Mouse (Mus musculus): ENCODE data around the gene Ctdspl.
A peak's percentile ranks its signal among the peaks of the same experiment; 100 is the strongest.

Gene Ctdspl

GRCm38 (mm10) chr9:118986286-118986685, 60.0 kb downstream of the Ctdspl start:
- no peak for DNase-seq (ENCODE audit: low read depth, low spot score)

- DNase-seq (ENCODE audit: low read depth, low spot score) = no peak
Observed at GRCm38 (mm10) chr9:118988787-118989580, 62.7 kb downstream of the Ctdspl start.

- no peak for DNase-seq (ENCODE audit: low read depth, low spot score)
Observed at GRCm38 (mm10) chr9:118990490-118990889, 64.2 kb downstream of the Ctdspl start.

GRCm38 (mm10) chr9:118991750-118992585, 65.7 kb downstream of the Ctdspl start:
- DNase-seq (ENCODE audit: low read depth, low spot score) = no peak

- DNase-seq (ENCODE audit: low read depth, low spot score) = no peak
Observed at GRCm38 (mm10) chr9:118992586-118992955, 66.3 kb downstream of the Ctdspl start.

GRCm38 (mm10) chr9:118994524-118995227, 68.4 kb downstream of the Ctdspl start:
- no peak for DNase-seq (ENCODE audit: low read depth, low spot score)

GRCm38 (mm10) chr9:118995539-118995938, 69.3 kb downstream of the Ctdspl start:
- DNase-seq (ENCODE audit: low read depth, low spot score) = no peak

GRCm38 (mm10) chr9:118997241-118997640, 71.0 kb downstream of the Ctdspl start:
- DNase-seq (ENCODE audit: low read depth, low spot score) = no peak

- no peak for DNase-seq (ENCODE audit: low read depth, low spot score)
Observed at GRCm38 (mm10) chr9:119000196-119000595, 73.9 kb downstream of the Ctdspl start.

GRCm38 (mm10) chr9:119002267-119002666, 76.0 kb downstream of the Ctdspl start:
- DNase-seq (ENCODE audit: low read depth, low spot score) = no peak

GRCm38 (mm10) chr9:119003990-119004702, 77.9 kb downstream of the Ctdspl start:
- peak; percentile 84 for DNase-seq (ENCODE audit: low read depth, low spot score)

GRCm38 (mm10) chr9:119004703-119005076, 78.4 kb downstream of the Ctdspl start:
- no peak for DNase-seq (ENCODE audit: low read depth, low spot score)

GRCm38 (mm10) chr9:119005303-119006029, 79.2 kb downstream of the Ctdspl start:
- peak; percentile 44 for DNase-seq (ENCODE audit: low read depth, low spot score)

GRCm38 (mm10) chr9:119007266-119007665, 81.0 kb downstream of the Ctdspl start:
- DNase-seq (ENCODE audit: low read depth, low spot score) = peak; percentile 65

GRCm38 (mm10) chr9:119008871-119009270, 82.6 kb downstream of the Ctdspl start:
- no peak for DNase-seq (ENCODE audit: low read depth, low spot score)

- DNase-seq (ENCODE audit: low read depth, low spot score) = no peak
Observed at GRCm38 (mm10) chr9:119010156-119010710, 84.0 kb downstream of the Ctdspl start.

GRCm38 (mm10) chr9:119016785-119017507, 90.7 kb downstream of the Ctdspl start:
- DNase-seq (ENCODE audit: low read depth, low spot score) = no peak

GRCm38 (mm10) chr9:119021731-119022130, 95.5 kb downstream of the Ctdspl start:
- no peak for DNase-seq (ENCODE audit: low read depth, low spot score)

- DNase-seq (ENCODE audit: low read depth, low spot score) = no peak
Observed at GRCm38 (mm10) chr9:119025263-119025662, 99.0 kb downstream of the Ctdspl start.

GRCm38 (mm10) chr9:119025832-119026331, 99.6 kb downstream of the Ctdspl start:
- no peak for DNase-seq (ENCODE audit: low read depth, low spot score)

All from telencephalon, adult 2 months (tissue).